Mouse (Mus musculus): ENCODE measurements around the gene Gramd1c.

DNA sequence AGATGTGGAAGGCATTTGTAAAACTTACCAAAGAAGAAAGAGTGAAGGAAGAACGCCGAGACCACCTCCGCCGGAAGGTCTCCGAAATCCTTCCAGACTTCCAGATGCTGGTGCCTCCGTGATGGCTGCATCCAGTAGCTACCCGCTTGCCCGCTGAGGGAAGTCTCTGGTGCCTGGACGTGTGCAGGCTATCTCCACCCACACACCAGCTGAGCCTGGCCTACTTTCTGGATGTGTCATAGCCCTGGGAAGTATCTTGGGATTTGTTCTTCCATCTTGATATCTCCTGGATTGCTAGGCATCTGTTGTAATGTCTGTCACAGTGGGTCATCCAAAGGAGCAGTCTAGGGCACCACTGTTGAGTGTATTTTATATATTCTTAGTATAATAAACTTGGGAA lies 99.9 kb downstream of the Gramd1c start:
- TF ChIP-seq CTCF (IDR thresholded peaks at IDR 0.05; ENCODE audit: borderline replicate concordance, extremely low read depth, insufficient read depth, insufficient read length) (no peak), POLR2A (IDR thresholded peaks at IDR 0.05; ENCODE audit: borderline replicate concordance, extremely low read depth, insufficient read depth, insufficient read length, poor library complexity, severe bottlenecking) (no peak)

Measured in brain, embryonic 14.5 days (tissue).